Mouse (Mus musculus) heart, embryonic 10.5 days (tissue): ENCODE results near the gene Runx3. TPM values are rescaled to one million over a fixed set of nuclear protein-coding genes. Genes with fewer than 3 reads are reported as not detected.

Source experiments
- DNase-seq: peaks from one replicate; pipeline ENCODE4 v3.0.0-alpha.2; 2017; ENCODE audit warnings: low spot score
- H3K27ac ChIP-seq: fragments of 300-500 bp; sonication (generic); 2 replicates; pipeline ENCODE4 v1.5.1; 2016; ENCODE audit warnings: mild to moderate bottlenecking
- H3K27me3 ChIP-seq: fragments of 300-500 bp; sonication (generic); 2 replicates; pipeline ENCODE4 v1.6.1; 2016; ENCODE audit warnings: mild to moderate bottlenecking; ENCODE audit not compliant: poor library complexity, insufficient read depth, severe bottlenecking
- H3K36me3 ChIP-seq: fragments of 300-500 bp; sonication (generic); 2 replicates; pipeline ENCODE4 v1.6.1; 2016; ENCODE audit warnings: mild to moderate bottlenecking, moderate library complexity
- H3K4me1 ChIP-seq: fragments of 300-500 bp; sonication (generic); 2 replicates; pipeline ENCODE4 v1.6.1; 2016; ENCODE audit warnings: mild to moderate bottlenecking
- H3K4me3 ChIP-seq: fragments of 300-500 bp; sonication (generic); 2 replicates; pipeline ENCODE4 v1.5.1; 2016; ENCODE audit warnings: mild to moderate bottlenecking, moderate library complexity
- H3K9me3 ChIP-seq: fragments of 300-500 bp; sonication (generic); 2 replicates; pipeline ENCODE4 v1.6.1; 2016; ENCODE audit warnings: mild to moderate bottlenecking, moderate library complexity
- WGBS: fragments of 180-500 bp; shearing (Covaris S2); methylation state at CpG from one replicate; pipeline ENCODE4 v1.1.7; 2016; 5-methylcytosine and 5-hydroxymethylcytosine counted together
- polyA plus RNA-seq: library from polyadenylated mRNA; unstranded; fragments of >200 nt; fragmentation: Nextera tagmentation; extraction: Ambion mirVana; gene quantifications from 2 replicates; pipeline ENCODE4 v1.2.1, GENCODE M21; 2016

Gene Runx3
- polyA plus RNA-seq, 1 experiment from 2014 or later, result 0.05 TPM

DNA sequence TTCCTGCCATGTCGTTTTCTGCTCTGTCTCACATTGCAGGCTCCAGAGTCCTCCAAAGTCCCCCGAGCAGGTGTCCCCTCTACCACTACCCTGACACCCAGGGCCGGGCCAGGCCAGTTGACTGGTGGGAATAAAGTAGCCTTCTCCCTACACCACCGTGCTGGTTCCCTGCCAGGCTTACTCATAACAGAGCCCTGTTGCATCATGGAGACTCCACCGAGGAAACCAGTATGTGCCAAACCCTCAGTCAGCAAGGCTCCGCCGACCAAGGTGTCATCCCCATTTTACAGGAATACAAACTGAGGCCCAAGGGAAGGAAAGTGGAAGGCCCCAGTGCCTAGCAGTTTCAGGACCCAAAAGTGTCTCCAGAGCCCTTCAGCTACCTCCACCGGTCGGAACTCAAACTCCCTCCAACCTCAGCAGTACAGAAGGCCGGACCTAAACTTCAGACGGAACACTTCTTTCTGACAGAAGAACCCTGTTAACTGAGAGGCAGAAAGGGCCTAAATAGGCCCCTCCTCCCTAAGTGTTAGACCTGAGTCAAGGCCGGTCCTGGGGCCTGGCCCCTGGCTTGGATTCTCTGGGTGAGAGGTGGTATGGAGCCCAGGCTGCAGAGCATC, 1.5 kb upstream of the Runx3 start:
- Histone ChIP-seq H3K4me1 (peaks cover 14% of the 10 kb centered on the region; the same call in 1 of the 2 replicates), H3K27me3 (peaks cover 85% of the 10 kb centered on the region), H3K36me3 (no peaks in the 10 kb centered on the region), H3K9me3 (no peaks in the 10 kb centered on the region), H3K27ac (no peak overlapping the region), H3K4me3 (no peak overlapping the region)
- no peak for DNase-seq
- WGBS, result 86% methylated on average over 12 of the region's 12 CpGs

DNA sequence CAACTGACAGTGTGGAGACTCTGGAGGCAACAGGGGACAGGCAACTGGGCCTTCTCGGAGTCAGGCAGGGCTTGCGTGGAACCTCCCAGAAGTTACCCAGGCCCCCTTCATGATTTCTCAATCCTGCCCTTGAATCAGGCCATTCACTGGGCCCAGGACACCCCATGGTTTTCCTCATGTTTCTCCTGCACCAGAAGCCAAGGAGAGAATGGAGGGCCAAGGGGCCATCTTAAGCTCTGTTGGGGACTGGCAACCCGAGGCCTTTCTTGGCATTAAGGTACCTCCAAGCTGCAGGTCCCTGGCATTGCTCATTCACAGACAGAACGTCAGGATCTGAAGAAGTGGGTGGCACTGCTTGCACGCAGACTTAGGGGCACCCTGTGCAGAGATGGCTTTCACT, 3.3 kb downstream of the Runx3 start:
- no peak for DNase-seq
- peaks cover 84% of the 10 kb centered on the region for H3K27me3 ChIP-seq
- H3K27ac ChIP-seq, result no peak overlapping the region
- H3K4me3 ChIP-seq, result no peak overlapping the region
- 76% methylated on average over 5 of the region's 5 CpGs for WGBS
- no peaks in the 10 kb centered on the region for H3K9me3 ChIP-seq
- peaks cover 2% of the 10 kb centered on the region for H3K4me1 ChIP-seq
- H3K36me3 ChIP-seq, result no peaks in the 10 kb centered on the region

DNA sequence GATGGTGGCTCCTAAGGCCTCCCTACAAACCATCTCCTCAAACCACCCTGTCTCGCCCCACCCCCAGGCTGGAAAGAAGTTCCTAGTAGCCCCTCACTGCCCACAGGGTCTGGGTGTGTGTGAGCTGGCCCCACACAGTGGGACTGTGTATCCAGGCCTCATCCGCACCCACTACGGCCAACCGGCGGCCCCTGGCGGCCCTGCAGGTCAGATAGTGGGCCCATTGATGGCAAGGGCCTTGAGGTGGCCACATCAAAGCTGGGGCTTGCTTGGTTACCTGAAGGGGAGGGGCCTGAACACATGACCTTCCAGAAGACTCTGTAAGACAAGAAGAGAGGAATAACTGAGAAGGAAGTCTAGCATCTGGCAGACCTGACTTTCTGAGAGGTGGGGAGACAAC, 4.3 kb downstream of the Runx3 start:
- DNase-seq, result no peak
- Histone ChIP-seq H3K4me3 (no peak overlapping the region), H3K9me3 (no peaks in the 10 kb centered on the region), H3K27me3 (peaks cover 84% of the 10 kb centered on the region), H3K27ac (no peak overlapping the region), H3K4me1 (peaks cover 8% of the 10 kb centered on the region), H3K36me3 (no peaks in the 10 kb centered on the region)
- 90% methylated on average over 6 of the region's 6 CpGs for WGBS

DNA sequence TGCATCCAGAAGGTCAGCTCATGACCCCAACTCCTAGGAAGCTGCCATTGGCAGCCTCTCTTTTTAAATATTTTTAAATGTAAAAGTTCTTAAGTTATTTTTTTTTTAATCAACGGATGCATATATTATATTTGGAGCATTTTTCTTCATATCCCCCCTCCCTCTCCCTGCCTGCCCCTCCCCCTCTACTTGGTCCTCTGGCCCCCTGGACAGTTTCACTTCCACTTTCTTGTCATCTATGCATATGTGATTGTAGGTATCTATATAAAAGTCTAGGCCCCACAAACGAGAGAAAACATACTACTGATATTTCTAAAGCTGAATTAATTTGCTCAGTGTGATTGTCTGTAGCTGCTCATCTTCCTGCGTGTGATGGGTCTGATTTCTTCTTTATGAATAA, 4.7 kb downstream of the Runx3 start:
- Histone ChIP-seq H3K9me3 (no peaks in the 10 kb centered on the region), H3K27me3 (peaks cover 85% of the 10 kb centered on the region), H3K27ac (no peak overlapping the region), H3K4me3 (no peak overlapping the region), H3K36me3 (no peaks in the 10 kb centered on the region), H3K4me1 (peaks cover 8% of the 10 kb centered on the region)
- WGBS, result 73% methylated on average over 3 of the region's 3 CpGs
- no peak for DNase-seq

DNA sequence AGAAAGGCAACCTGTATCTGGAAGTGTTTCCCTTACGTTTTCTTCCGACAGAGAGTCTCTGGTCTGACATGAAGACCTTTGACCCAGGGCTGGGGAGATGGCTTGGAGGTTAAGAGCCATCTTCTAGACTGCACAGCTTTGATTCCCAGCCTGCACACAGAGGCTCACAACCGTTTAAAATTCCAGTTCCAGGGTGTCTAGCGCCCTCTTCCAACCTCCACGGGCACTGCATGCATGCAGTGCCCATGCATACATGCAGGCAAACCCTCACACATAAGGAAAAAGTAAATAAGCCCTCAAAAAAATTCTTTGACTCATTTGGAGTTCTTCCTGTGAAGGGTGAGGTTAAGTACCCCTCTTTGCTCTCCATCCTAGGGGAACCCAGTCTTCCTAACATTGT, 5.9 kb downstream of the Runx3 start:
- H3K9me3 ChIP-seq, result no peaks in the 10 kb centered on the region
- no peak overlapping the region for H3K4me3 ChIP-seq
- H3K4me1 ChIP-seq, result peaks cover 8% of the 10 kb centered on the region
- DNase-seq, result no peak
- 60% methylated on average over 5 of the region's 5 CpGs for WGBS
- peaks cover 87% of the 10 kb centered on the region for H3K27me3 ChIP-seq
- no peak overlapping the region for H3K27ac ChIP-seq
- H3K36me3 ChIP-seq, result no peaks in the 10 kb centered on the region

DNA sequence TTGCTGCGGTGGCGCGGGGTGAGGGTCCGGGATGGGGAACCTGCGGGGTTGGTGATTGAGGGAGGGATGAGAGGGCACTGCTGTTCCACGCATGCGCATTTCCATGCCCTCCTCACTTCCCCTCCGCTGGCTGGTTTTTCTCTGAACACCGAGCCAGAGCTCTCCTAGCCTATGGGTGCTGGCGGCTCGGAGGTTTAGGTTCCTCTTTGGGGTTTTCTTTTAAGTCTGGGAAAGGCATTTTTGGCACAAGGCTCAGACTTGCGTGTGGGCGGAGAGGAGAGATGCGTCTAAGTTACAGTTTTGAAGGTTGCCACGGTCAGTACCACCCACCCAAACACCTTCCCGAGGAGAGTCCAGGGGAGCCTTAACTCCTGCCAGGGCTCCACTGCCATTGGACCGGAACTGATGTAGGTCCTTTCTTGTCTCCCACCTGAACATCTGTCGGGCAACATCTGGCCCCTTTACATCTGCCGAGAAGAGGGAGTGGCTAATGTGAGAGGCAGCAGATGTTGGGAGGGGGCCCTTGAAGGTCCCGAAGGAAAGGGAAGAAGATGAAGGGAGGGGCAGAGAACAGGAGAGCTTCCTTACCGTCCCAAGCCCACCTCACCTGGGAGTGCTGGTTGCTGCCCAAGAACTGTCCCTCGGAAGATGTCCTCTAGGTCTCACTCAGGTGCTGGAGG, 8.5 kb downstream of the Runx3 start:
- H3K4me1 ChIP-seq, result peaks cover 8% of the 10 kb centered on the region
- H3K9me3 ChIP-seq, result no peaks in the 10 kb centered on the region
- peak overlapping the region; percentile 45 for H3K4me3 ChIP-seq
- no peak overlapping the region for H3K27ac ChIP-seq
- 23% methylated on average over 22 of the region's 22 CpGs for WGBS
- H3K36me3 ChIP-seq, result no peaks in the 10 kb centered on the region
- H3K27me3 ChIP-seq, result peaks cover 77% of the 10 kb centered on the region
- DNase-seq, result no peak

DNA sequence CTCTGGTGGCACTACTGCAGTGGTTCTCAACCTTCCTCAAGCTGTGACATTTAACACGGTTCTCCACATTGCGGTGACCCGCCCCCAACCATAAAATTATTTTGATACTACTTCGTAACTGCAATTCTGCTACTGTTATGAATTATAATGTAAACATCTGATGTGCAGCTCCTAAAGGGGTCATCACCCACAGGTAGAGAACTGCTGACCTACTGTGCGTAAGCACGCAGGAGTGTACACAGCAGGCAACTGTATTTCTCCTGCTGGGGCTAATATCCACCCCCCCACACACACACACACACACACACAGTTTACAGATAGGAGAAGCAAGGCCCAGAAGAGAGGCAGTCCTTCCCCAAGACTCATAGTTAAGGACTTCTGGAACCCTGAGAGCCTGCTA, 9.7 kb downstream of the Runx3 start:
- WGBS, result 91% methylated on average over 6 of the region's 6 CpGs
- Histone ChIP-seq H3K9me3 (no peaks in the 10 kb centered on the region), H3K4me1 (peaks cover 8% of the 10 kb centered on the region), H3K27ac (no peak overlapping the region), H3K36me3 (no peaks in the 10 kb centered on the region), H3K4me3 (no peak overlapping the region), H3K27me3 (peaks cover 79% of the 10 kb centered on the region)
- DNase-seq, result no peak

DNA sequence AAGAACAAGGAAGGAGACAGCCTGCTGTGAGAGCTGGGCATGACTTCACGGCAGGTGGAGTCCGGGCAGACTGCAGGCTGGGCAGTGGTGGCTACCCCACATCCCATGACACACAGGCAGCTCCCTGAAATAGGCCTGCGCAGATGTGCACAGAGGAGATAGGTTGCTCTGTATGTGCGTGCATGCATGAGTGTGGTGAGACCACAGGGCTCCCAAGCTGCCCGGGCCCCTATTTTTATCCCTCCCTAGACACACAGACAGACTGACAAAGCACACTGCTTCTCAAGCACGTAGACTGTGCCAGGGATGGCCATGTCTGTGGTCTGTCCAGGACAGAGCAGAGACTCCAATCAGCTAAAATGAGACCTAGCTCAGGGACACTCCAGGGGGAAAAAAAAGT, 10.7 kb downstream of the Runx3 start:
- Histone ChIP-seq H3K27me3 (peaks cover 89% of the 10 kb centered on the region), H3K4me1 (peaks cover 8% of the 10 kb centered on the region), H3K36me3 (no peaks in the 10 kb centered on the region), H3K4me3 (no peak overlapping the region), H3K9me3 (no peaks in the 10 kb centered on the region), H3K27ac (no peak overlapping the region)
- DNase-seq, result no peak
- 79% methylated on average over 6 of the region's 6 CpGs for WGBS

DNA sequence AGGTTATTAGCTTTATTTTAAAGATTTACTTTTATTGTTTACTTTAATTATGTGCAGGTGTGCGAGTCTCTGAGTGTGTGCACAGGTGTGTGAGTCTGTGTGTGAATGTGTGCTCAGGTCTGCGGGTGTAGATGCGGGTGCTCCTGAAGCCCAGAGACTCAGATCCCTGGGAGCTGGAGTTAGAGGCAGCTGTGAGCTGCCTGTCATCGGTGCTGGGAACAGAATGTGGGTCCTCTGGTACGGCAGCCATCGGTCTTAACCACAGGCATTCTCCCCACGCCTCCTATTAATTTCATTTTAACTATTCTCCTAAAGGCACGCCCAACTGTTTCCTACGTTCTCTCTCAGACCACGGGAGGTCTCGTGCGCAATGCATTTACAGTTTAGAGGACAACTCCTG, 12.3 kb downstream of the Runx3 start:
- no peak for DNase-seq
- Histone ChIP-seq H3K27ac (no peak overlapping the region), H3K4me1 (peaks cover 8% of the 10 kb centered on the region), H3K4me3 (no peak overlapping the region), H3K9me3 (no peaks in the 10 kb centered on the region), H3K36me3 (no peaks in the 10 kb centered on the region), H3K27me3 (peaks cover 90% of the 10 kb centered on the region)
- WGBS, result 88% methylated on average over 12 of the region's 12 CpGs

DNA sequence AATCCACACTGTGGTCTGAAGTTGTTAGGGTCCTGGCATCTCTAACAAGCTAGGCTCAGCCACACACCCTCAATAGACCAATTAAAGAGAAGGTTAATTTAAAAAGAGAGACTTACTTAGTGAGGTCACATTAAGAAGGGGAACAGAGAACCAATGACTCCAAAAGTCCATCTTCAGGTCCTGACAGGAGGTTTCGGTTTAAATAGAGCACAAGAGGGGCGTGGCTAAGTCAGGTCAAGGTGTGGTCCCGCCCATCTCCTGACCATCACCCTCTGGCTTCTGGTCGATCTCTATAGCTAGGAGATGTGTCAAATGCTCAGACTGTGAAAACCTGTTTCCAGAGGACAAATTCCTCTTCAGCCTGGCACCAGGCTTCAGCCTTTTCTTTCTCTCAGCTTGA, 13.3 kb downstream of the Runx3 start:
- Histone ChIP-seq H3K4me1 (peaks cover 6% of the 10 kb centered on the region), H3K27ac (no peak overlapping the region), H3K9me3 (no peaks in the 10 kb centered on the region), H3K27me3 (peaks cover 90% of the 10 kb centered on the region), H3K36me3 (no peaks in the 10 kb centered on the region), H3K4me3 (no peak overlapping the region)
- WGBS, result 52% methylated on average over 4 of the region's 4 CpGs
- no peak for DNase-seq

DNA sequence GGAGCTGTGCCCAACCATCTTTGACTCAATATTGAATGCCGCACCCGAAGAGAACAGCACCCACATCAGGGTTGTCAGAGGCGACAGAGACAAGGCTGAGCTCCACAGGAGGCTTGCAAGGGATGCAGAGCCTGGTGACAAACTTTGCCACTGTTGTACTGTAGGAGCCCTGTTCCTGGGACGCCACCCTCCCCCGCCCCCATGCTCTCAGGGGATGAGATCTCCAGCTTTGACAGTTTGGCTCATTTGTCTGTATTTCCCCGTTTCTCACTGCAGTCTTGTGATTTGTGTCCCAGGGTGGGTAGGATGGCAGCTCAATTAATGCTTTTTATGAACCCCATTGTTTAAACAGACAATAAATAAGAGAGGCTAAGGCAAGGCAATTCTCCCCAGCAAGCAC, 14.9 kb downstream of the Runx3 start:
- no peak overlapping the region for H3K27ac ChIP-seq
- H3K27me3 ChIP-seq, result peaks cover 90% of the 10 kb centered on the region
- DNase-seq, result no peak
- no peaks in the 10 kb centered on the region for H3K36me3 ChIP-seq
- no peak overlapping the region for H3K4me3 ChIP-seq
- H3K4me1 ChIP-seq, result 0 out of 2 replicates have a peak, but pooled peaks cover under 1% of the 10 kb centered on the region
- H3K9me3 ChIP-seq, result no peaks in the 10 kb centered on the region
- 69% methylated on average over 6 of the region's 6 CpGs for WGBS

DNA sequence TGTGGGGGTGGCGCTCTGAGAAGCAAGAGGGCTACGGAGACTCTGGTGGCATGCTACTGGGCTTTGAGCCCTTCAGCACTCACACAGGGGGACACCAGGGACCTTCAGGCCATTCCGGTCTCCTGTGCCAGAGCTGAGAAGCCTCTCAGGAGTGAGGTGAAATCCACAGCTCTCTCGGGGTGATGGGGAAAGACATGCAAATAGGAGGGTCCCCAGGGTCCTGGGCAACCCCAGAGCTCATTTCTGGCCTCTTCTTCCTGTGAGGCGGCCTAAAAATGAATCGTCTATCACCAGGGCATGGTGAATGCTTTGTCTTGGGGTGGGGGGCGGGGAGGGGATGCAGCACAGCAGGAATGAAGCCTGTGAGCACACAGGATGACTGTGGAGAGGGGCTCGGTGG, 15.8 kb downstream of the Runx3 start:
- H3K27ac ChIP-seq, result no peak overlapping the region

DNA sequence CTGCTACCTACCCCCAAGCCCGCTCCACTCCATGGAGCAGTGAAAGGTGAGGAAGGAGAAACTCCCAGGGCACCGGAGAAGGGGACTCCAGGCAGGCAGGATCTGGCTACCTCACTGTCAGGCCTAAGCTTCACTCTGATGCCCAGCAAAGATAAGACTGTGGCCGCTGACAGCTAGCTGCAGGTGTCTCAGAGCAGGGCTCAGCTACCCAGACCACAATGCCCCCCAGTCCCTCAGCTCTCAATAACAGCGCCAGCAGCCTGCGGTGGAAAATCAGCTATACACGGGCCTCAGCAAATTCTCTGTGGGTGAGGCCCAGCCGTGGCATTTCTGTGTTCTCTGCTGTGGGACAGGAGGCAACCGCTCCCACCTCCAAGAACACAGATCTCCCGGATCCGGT, 16.2 kb downstream of the Runx3 start:
- no peak for DNase-seq
- 55% methylated on average over 10 of the region's 10 CpGs for WGBS
- Histone ChIP-seq H3K27ac (no peak overlapping the region), H3K9me3 (no peaks in the 10 kb centered on the region), H3K4me1 (peaks cover 9% of the 10 kb centered on the region; the same call in 1 of the 2 replicates), H3K36me3 (no peaks in the 10 kb centered on the region), H3K4me3 (no peak overlapping the region), H3K27me3 (peaks cover 90% of the 10 kb centered on the region)

More for the DNA sequence above, 15.8 kb downstream of the Runx3 start:
- 53% methylated on average over 8 of the region's 8 CpGs for WGBS
- Histone ChIP-seq H3K27me3 (peaks cover 90% of the 10 kb centered on the region), H3K9me3 (no peaks in the 10 kb centered on the region), H3K4me3 (no peak overlapping the region), H3K36me3 (no peaks in the 10 kb centered on the region), H3K4me1 (peaks cover 6% of the 10 kb centered on the region; the same call in 1 of the 2 replicates)
- DNase-seq, result no peak
